In genomic region chr4:67473034-67473433, GRCm38 (mm10) we compare ENCODE assay signal across 23 mouse cellular contexts.
DNase-seq lines count a peak whose midpoint lies in the region; ATAC-seq and TF ChIP-seq lines count a peak whose summit lies in the region.
"Had no signal": no experiment of that assay in that cellular context is flagged by ENCODE, and none has a peak within 500 bp of the region (broad histone marks: within the 10 kb centered on the region; RNA-seq: fewer than 3 reads in every experiment).

No protein-coding gene starts in this region.

- no peak overlapping the region for H3K4me3 ChIP-seq in hindbrain, embryonic 14.5 days (replicated peaks; ENCODE audit: low read length)
- H3K4me3 ChIP-seq in hindbrain, embryonic 10.5 days: no peak overlapping the region
- no peak overlapping the region for H3K4me3 ChIP-seq in kidney, embryonic 14.5 days (ENCODE audit: low read length)
- no peak overlapping the region for H3K4me3 ChIP-seq in intestine, postnatal 0 days (ENCODE audit: low read depth, low read length)

- no peak overlapping the region for H3K4me2 ChIP-seq in hindbrain, embryonic 14.5 days (replicated peaks)
- no peak overlapping the region for H3K4me2 ChIP-seq in kidney, embryonic 14.5 days (replicated peaks; ENCODE audit: low read depth, low read length)
- H3K4me2 ChIP-seq in intestine, postnatal 0 days (replicated peaks; ENCODE audit: low read depth): no peak overlapping the region

- no peak overlapping the region for H3K9ac ChIP-seq in hindbrain, embryonic 14.5 days
- no peak overlapping the region for H3K9ac ChIP-seq in kidney, embryonic 14.5 days (ENCODE audit: low read depth, low read length)
- no peak overlapping the region for H3K9ac ChIP-seq in intestine, postnatal 0 days (ENCODE audit: low read depth, low read length)

- no peaks in the 10 kb centered on the region for H3K27me3 ChIP-seq in hindbrain, embryonic 14.5 days (ENCODE audit: control insufficient read depth, insufficient read depth, low read length)
- H3K27me3 ChIP-seq in hindbrain, embryonic 10.5 days (ENCODE audit: insufficient read depth, poor library complexity, severe bottlenecking): no peaks in the 10 kb centered on the region
- no peaks in the 10 kb centered on the region for H3K27me3 ChIP-seq in kidney, embryonic 14.5 days (ENCODE audit: control insufficient read depth, insufficient read depth, low read length)
- H3K27me3 ChIP-seq in intestine, postnatal 0 days (replicated peaks; ENCODE audit: control insufficient read depth, insufficient read depth, low read length): no peaks in the 10 kb centered on the region
- H3K27me3 ChIP-seq: CH12.LX had no signal

- no peaks in the 10 kb centered on the region for H3K9me3 ChIP-seq in hindbrain, embryonic 14.5 days (ENCODE audit: control insufficient read depth, low read length)
- no peaks in the 10 kb centered on the region for H3K9me3 ChIP-seq in hindbrain, embryonic 10.5 days
- H3K9me3 ChIP-seq in kidney, embryonic 14.5 days (ENCODE audit: control insufficient read depth, low read length): no peaks in the 10 kb centered on the region
- no peaks in the 10 kb centered on the region for H3K9me3 ChIP-seq in intestine, postnatal 0 days (ENCODE audit: control insufficient read depth)
- H3K9me3 ChIP-seq: G1E had no signal

- ATAC-seq in hindbrain, embryonic 14.5 days (ENCODE audit: low FRiP score): no peak
- ATAC-seq in granulocyte monocyte progenitor cell, adult 5-6 weeks (replicated peaks; ENCODE audit: poor library complexity, severe bottlenecking): peak; percentile 88
- ATAC-seq in megakaryocyte, adult 5-6 weeks (ENCODE audit: poor library complexity, severe bottlenecking): 0 out of 2 replicates have a peak, but pooled peaks have one; percentile 49
- ATAC-seq in megakaryocyte progenitor cell, adult 5-6 weeks (replicated peaks; ENCODE audit: poor library complexity): peak; percentile 63
- ATAC-seq in kidney, embryonic 14.5 days (ENCODE audit: low FRiP score, low TSS enrichment): no peak
- ATAC-seq in intestine, postnatal 0 days: no peak
- ATAC-seq: activated CD4-positive, CD25-positive, alpha-beta regulatory T cell, adult 4 months; CD4-positive, CD25-positive, alpha-beta regulatory T cell, adult 4 months; Patski had no signal

- TF ChIP-seq CTCF in intestine, postnatal 0 days (IDR thresholded peaks at IDR 0.05; ENCODE audit: low read depth): no peak

- no peaks in the 10 kb centered on the region for H3K4me1 ChIP-seq in hindbrain, embryonic 14.5 days (replicated peaks; ENCODE audit: control insufficient read depth, insufficient read depth, low read length)
- no peaks in the 10 kb centered on the region for H3K4me1 ChIP-seq in hindbrain, embryonic 10.5 days (replicated peaks)
- no peaks in the 10 kb centered on the region for H3K4me1 ChIP-seq in kidney, embryonic 14.5 days (ENCODE audit: control insufficient read depth, insufficient read depth, low read length)
- no peaks in the 10 kb centered on the region for H3K4me1 ChIP-seq in intestine, postnatal 0 days (replicated peaks; ENCODE audit: control insufficient read depth, insufficient read depth, low read length)

- peak; percentile 15 for DNase-seq in hindbrain, embryonic 14.5 days (ENCODE audit: low spot score)
- no peak for DNase-seq in hindbrain, embryonic 10.5 days (ENCODE audit: low spot score)
- no peak for DNase-seq in MN1 (ENCODE audit: low spot score)
- DNase-seq: adrenal gland, adult 2 months; adrenal gland, adult 8-10 months; adrenal gland, postnatal 10 days; adrenal gland, postnatal 14 days; adrenal gland, postnatal 25 days; adrenal gland, postnatal 36 days; B cell, adult 2 months; cerebellum, adult 11 months; cerebellum, adult 11-12 months; cerebellum, adult 18-20 months had no signal

- no peak overlapping the region for H3K27ac ChIP-seq in hindbrain, embryonic 14.5 days
- H3K27ac ChIP-seq in hindbrain, embryonic 10.5 days: no peak overlapping the region
- no peak overlapping the region for H3K27ac ChIP-seq in kidney, embryonic 14.5 days (ENCODE audit: low read depth, low read length)
- no peak overlapping the region for H3K27ac ChIP-seq in intestine, postnatal 0 days (ENCODE audit: low read depth, low read length)

- WGBS in hindbrain, embryonic 14.5 days: 71% methylated on average over 1 of the region's 1 CpGs
- WGBS in hindbrain, embryonic 10.5 days: 69% methylated on average over 1 of the region's 1 CpGs
- 59% methylated on average over 1 of the region's 1 CpGs for WGBS in kidney, embryonic 14.5 days
- 58% methylated on average over 1 of the region's 1 CpGs for WGBS in intestine, postnatal 0 days

- no peaks in the 10 kb centered on the region for H3K36me3 ChIP-seq in hindbrain, embryonic 14.5 days (replicated peaks; ENCODE audit: control insufficient read depth, insufficient read depth)
- H3K36me3 ChIP-seq in hindbrain, embryonic 10.5 days: no peaks in the 10 kb centered on the region
- H3K36me3 ChIP-seq in kidney, embryonic 14.5 days (ENCODE audit: control insufficient read depth, insufficient read depth, low read length): no peaks in the 10 kb centered on the region
- H3K36me3 ChIP-seq in intestine, postnatal 0 days (ENCODE audit: control insufficient read depth, insufficient read depth): no peaks in the 10 kb centered on the region
- H3K36me3 ChIP-seq: G1E had no signal

Comparison
In these comparisons a context has a peak if more than half of its experiments do, and no peak if none do; other contexts are left out.
1. ATAC-seq: peak in granulocyte monocyte progenitor cell, adult 5-6 weeks (single experiment), megakaryocyte, adult 5-6 weeks (single experiment) and megakaryocyte progenitor cell, adult 5-6 weeks (single experiment); none in hindbrain, embryonic 14.5 days (single experiment), kidney, embryonic 14.5 days (single experiment) and intestine, postnatal 0 days (single experiment).